Mouse (Mus musculus) heart, embryonic 16.5 days (tissue): ENCODE data around the gene Prkca. TPM values are rescaled to one million over a fixed set of nuclear protein-coding genes. Genes with fewer than 3 reads are reported as not detected.

Experiments
- ATAC-seq: fragments of 200-750 bp; cut with Nextera tagmentation; replicated peaks from 2 replicates; pipeline ENCODE4 v1.8.0; 2017; ENCODE audit warnings: moderate number of reproducible peaks; ENCODE audit not compliant: insufficient read depth, low FRiP score; ENCODE audit errors: extremely low read depth
- H3K27ac ChIP-seq: fragments of 300-500 bp; sonication (generic); 2 replicates; pipeline ENCODE4 v1.5.1; 2014; ENCODE audit warnings: mild to moderate bottlenecking, low read length, control low read depth, moderate library complexity
- H3K27me3 ChIP-seq: fragments of 300-500 bp; sonication (generic); 2 replicates; pipeline ENCODE4 v1.6.1; 2014; ENCODE audit warnings: low read length, mixed read lengths; ENCODE audit not compliant: control insufficient read depth, insufficient read depth
- H3K36me3 ChIP-seq: fragments of 300-500 bp; sonication (generic); 2 replicates; pipeline ENCODE4 v1.6.1; 2014; ENCODE audit not compliant: control insufficient read depth, insufficient read depth
- H3K4me1 ChIP-seq: fragments of 300-500 bp; sonication (generic); 2 replicates; pipeline ENCODE4 v1.6.1; 2014; ENCODE audit warnings: low read length, mixed read lengths; ENCODE audit not compliant: control insufficient read depth, insufficient read depth
- H3K4me2 ChIP-seq: fragments of 300-500 bp; sonication (generic); 2 replicates; pipeline ENCODE4 v1.6.1; 2014; ENCODE audit warnings: low read depth, mild to moderate bottlenecking, control low read depth, low read length
- H3K4me3 ChIP-seq: fragments of 300-500 bp; sonication (generic); 2 replicates; pipeline ENCODE4 v1.5.1; 2014; ENCODE audit warnings: mild to moderate bottlenecking, control low read depth, low read length
- H3K9ac ChIP-seq: fragments of 300-500 bp; sonication (generic); 2 replicates; pipeline ENCODE4 v1.6.1; 2014; ENCODE audit warnings: low read length, control low read depth
- H3K9me3 ChIP-seq: fragments of 300-500 bp; sonication (generic); replicated peaks from 2 replicates; pipeline ENCODE4 v1.6.1; 2016; ENCODE audit warnings: low read length; ENCODE audit not compliant: control insufficient read depth
- WGBS: fragments of 180-500 bp; shearing (Covaris S2); extraction: QIAGEN DNeasy Blood & Tissue Kit; methylation state at CpG from one replicate; pipeline ENCODE4 v1.1.7; 2014; 5-methylcytosine and 5-hydroxymethylcytosine counted together
- polyA plus RNA-seq: library from polyadenylated mRNA; unstranded; fragments of >200 nt; fragmentation: Nextera tagmentation; extraction: Ambion mirVana; gene quantifications from 2 replicates; pipeline ENCODE4 v1.2.1, GENCODE M21; 2015

Gene Prkca
- polyA plus RNA-seq, 1 experiment from 2014 or later: 14.4 TPM

DNA sequence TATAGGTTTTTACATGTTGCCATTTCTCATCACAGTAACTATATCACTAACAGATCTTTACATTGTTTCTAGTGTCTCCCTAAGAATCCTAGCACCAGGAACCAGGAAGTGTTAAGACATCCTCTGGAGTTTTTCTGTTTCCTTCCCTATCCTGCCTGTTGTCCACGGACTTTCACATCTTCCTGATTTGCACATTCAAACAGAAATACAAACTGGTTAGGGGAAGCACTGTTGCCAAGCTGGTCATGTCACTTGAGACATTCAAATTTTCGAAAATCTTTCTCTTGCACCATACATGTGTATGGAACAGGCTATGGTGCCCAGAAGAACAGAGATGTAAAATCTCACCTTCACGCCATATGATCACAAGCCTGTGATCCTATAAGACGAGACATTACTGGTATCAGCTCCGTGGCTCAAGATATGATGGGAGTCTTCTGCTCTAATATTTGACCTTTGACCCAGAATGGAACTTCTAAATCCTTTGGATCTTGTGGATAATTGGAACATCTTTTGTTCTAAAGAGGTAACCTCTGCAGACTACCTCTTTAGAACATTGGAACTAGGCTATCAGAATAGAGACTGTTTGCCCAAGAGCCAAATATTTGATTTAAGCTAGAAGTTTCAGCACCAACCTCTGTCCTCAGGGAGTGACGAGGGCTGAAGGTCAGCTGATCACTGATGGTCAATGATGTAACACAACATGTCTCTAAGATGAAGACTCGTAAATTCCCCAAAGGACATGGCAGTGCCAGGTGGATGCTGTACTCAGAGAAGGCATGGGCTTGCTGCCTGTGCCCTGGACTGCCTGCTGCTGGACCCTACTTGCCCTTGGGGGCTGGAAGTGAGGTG lies 91.6 kb downstream of the Prkca start:
- 81% methylated on average over 7 of the region's 7 CpGs for WGBS
- Histone ChIP-seq H3K27me3 (no peaks in the 10 kb centered on the region), H3K4me3 (no peak overlapping the region), H3K9me3 (no peaks in the 10 kb centered on the region), H3K36me3 (no peaks in the 10 kb centered on the region), H3K4me2 (no peak overlapping the region), H3K9ac (no peak overlapping the region), H3K4me1 (peaks cover 56% of the 10 kb centered on the region), H3K27ac (no peak overlapping the region)
- no peak for ATAC-seq

DNA sequence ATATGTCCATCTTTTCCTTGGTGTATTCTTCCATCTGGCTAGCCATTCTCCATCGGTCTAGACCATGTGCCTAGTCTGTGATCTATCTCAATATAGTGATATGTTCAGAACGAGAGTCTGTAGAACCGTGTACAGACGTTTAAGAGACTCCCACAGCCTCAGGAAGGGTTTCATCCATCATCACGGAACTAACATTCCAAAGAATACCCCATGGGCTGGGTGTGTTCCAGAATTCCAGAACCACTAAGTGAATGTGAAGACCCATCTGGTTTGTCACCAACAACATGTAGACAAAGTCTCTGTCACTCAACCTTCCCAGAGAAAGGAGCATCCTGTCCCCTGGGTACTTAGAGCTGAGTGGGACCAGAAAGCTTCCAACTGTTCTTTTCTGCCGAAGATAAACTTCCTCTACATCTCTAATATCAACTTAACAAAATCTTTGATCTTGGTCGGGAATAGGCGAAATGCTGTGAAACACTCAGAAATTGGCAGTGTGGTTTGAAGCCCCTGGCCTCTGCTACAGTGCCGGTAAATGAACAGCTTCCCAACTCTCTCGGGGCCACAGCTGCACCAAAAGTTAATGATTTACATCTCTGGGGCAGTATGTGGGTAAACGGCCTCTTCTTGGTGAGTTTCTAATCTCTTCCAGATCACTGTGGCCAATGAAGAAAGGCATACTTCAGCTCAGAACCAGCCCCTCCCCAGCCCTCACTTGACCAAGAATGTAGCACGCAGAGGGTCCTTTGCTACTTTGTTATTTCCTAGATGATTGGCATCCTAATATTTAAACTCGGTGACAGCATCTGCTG lies 92.7 kb downstream of the Prkca start:
- H3K9ac ChIP-seq: no peak overlapping the region
- no peaks in the 10 kb centered on the region for H3K36me3 ChIP-seq
- no peak overlapping the region for H3K4me3 ChIP-seq
- no peak overlapping the region; the same call in 1 of the 2 replicates for H3K27ac ChIP-seq
- no peaks in the 10 kb centered on the region for H3K9me3 ChIP-seq
- no peaks in the 10 kb centered on the region for H3K27me3 ChIP-seq
- 61% methylated on average over 13 of the region's 13 CpGs for WGBS
- H3K4me2 ChIP-seq: no peak overlapping the region
- peaks cover 63% of the 10 kb centered on the region for H3K4me1 ChIP-seq
- no peak for ATAC-seq

DNA sequence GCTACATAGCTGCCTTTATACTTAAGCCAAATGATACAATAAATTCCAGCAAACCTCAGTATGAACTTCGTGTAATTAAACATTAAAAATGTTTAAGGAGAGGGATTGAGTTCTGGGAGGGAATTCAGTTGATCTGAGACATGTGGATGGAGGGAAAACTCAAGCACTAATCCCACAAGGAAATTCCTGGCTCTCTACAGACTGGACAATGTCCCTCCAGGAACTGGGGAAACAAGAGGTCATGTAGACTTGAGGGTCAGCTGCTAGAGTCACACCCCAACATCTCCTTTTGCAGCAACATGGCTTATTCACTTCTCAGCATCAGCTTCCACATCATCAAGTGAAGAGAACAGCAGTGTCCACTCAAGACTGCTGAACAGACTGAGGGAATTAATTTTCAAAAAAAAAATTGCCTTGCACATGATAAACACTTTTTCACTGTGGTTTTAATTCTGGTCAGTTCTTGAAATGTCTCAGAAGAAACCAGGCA lies 93.5 kb downstream of the Prkca start:
- peaks cover 67% of the 10 kb centered on the region for H3K4me1 ChIP-seq
- H3K9ac ChIP-seq: no peak overlapping the region
- no peaks in the 10 kb centered on the region for H3K9me3 ChIP-seq
- no peaks in the 10 kb centered on the region for H3K27me3 ChIP-seq
- no peak overlapping the region for H3K4me3 ChIP-seq
- ATAC-seq: no peak
- H3K27ac ChIP-seq: peak overlapping the region; percentile 9
- 48% methylated on average over 1 of the region's 1 CpGs for WGBS
- no peaks in the 10 kb centered on the region for H3K36me3 ChIP-seq
- H3K4me2 ChIP-seq: no peak overlapping the region

- 56% methylated on average over 5 of the region's 5 CpGs for WGBS
Observed at GRCm38 (mm10) chr11:108249487-108249886, 94.2 kb downstream of the Prkca start.

GRCm38 (mm10) chr11:108249047-108249403 lies 94.7 kb downstream of the Prkca start:
- Histone ChIP-seq H3K9ac (no peak overlapping the region), H3K27me3 (no peaks in the 10 kb centered on the region), H3K9me3 (no peaks in the 10 kb centered on the region), H3K4me2 (no peak overlapping the region), H3K36me3 (no peaks in the 10 kb centered on the region), H3K27ac (peak overlapping the region; percentile 49), H3K4me1 (peaks cover 69% of the 10 kb centered on the region), H3K4me3 (no peak overlapping the region)
- WGBS: 56% methylated on average over 3 of the region's 3 CpGs
- ATAC-seq: 0 out of 2 replicates have a peak, but pooled peaks have one; percentile 11

More at GRCm38 (mm10) chr11:108249487-108249886, 94.2 kb downstream of the Prkca start:
- H3K4me1 ChIP-seq: peaks cover 69% of the 10 kb centered on the region
- H3K9ac ChIP-seq: no peak overlapping the region
- H3K4me3 ChIP-seq: no peak overlapping the region
- peak overlapping the region; percentile 49 for H3K27ac ChIP-seq
- H3K4me2 ChIP-seq: no peak overlapping the region
- no peaks in the 10 kb centered on the region for H3K36me3 ChIP-seq
- no peak for ATAC-seq
- no peaks in the 10 kb centered on the region for H3K27me3 ChIP-seq
- no peaks in the 10 kb centered on the region for H3K9me3 ChIP-seq

DNA sequence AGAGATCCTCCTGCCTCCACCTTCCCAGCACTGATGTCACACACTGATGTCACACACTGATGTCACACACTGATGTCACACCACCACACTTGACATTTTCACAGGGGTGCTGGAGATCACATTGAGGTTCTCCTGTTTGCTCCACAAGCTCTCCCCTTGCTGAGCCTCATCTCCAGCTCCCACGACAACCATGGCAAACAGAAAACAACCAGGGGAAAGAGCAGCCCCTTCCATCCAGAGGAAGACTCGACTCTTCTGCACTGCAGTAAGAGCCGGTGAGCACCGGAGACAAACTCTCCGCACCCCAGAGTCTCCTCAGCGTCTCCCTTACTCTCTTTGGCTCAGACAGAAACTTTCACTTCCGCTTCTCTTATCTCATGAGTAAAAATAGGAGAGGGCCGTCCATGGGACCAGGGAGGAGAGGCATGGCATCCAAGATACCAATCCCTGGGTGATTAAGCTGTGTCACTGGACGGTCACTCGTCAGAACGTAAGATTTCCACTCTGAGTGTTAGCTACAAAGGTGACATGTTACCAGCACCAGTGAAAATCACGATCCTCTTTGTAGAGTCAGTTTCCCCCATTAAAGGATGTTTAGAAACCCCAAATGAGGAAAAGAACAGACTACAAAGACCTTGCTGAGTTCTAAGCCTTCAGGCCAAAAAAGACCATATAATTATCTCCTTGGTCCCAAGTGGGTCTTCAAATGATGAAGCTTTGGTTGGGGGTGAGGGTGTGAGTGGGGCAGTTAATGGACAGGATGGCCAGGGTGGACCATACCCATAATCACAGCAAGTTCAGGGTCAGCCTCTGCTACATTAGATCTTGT lies 95.3 kb downstream of the Prkca start:
- Histone ChIP-seq H3K27me3 (no peaks in the 10 kb centered on the region), H3K4me1 (peaks cover 68% of the 10 kb centered on the region), H3K9me3 (no peaks in the 10 kb centered on the region), H3K4me3 (peak overlapping the region; percentile 2), H3K4me2 (peak overlapping the region; percentile 51), H3K36me3 (no peaks in the 10 kb centered on the region), H3K27ac (peak overlapping the region; percentile 49), H3K9ac (peak overlapping the region; percentile 1)
- ATAC-seq: peak; percentile 30
- 20% methylated on average over 12 of the region's 12 CpGs for WGBS

- Histone ChIP-seq H3K27ac (no peak overlapping the region), H3K27me3 (no peaks in the 10 kb centered on the region), H3K4me3 (no peak overlapping the region), H3K36me3 (no peaks in the 10 kb centered on the region), H3K4me2 (no peak overlapping the region), H3K9me3 (no peaks in the 10 kb centered on the region), H3K4me1 (peaks cover 74% of the 10 kb centered on the region), H3K9ac (no peak overlapping the region)
- no peak for ATAC-seq
- 87% methylated on average over 10 of the region's 10 CpGs for WGBS
Observed at GRCm38 (mm10) chr11:108247121-108247863, 96.4 kb downstream of the Prkca start.

GRCm38 (mm10) chr11:108246267-108246702 lies 97.4 kb downstream of the Prkca start:
- Histone ChIP-seq H3K4me3 (no peak overlapping the region), H3K36me3 (no peaks in the 10 kb centered on the region), H3K9me3 (no peaks in the 10 kb centered on the region), H3K27me3 (no peaks in the 10 kb centered on the region), H3K4me2 (peak overlapping the region; percentile 33), H3K27ac (peak overlapping the region; percentile 54), H3K4me1 (peaks cover 79% of the 10 kb centered on the region), H3K9ac (peak overlapping the region; percentile 21; the same call in 1 of the 2 replicates)
- ATAC-seq: no peak
- WGBS: 37% methylated on average over 4 of the region's 4 CpGs
